Mouse (Mus musculus): ENCODE data around the gene Cfap74.

Cfap74 gene

DNA sequence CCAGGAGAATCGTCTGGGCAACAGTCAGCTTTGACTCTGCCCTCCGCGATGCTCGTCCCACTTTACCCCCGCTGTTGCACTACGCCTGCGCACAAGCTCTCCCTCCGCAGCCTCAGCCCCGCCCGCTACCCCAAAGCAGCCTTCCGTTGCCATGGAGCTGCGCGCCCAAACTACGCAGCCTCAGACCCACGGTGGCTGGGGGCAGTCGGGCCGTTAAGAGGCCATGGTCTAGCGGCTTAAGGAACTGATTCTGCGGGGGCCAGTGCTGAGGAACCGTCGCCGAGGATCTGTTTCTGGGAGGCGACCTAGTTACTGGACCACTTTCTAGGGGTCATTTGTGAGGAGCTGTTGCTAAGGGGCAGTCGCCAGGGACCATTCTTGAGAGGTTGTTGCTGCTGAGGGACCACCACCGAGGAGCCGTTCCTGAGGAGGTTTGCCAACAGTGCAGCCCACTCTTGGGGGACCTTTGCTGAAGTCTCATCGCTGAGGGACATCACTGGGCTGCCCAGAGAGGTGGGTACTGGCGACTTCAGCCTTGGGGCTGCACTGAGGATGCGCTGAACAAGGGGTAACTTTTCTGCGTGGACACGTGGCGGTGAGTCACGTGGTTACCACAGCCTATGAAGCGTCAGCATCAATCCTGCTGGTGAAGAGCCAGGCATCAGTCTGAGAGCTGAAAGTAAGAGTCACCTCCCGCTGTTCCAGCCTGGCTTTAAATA, at the start of gene Cfap74:
Gene Cfap74, plus strand, starts transcription at position 133 of the 719 bp plus-strand sequence.
- DNase-seq (ENCODE audit: low read depth): peak; percentile 61

DNA sequence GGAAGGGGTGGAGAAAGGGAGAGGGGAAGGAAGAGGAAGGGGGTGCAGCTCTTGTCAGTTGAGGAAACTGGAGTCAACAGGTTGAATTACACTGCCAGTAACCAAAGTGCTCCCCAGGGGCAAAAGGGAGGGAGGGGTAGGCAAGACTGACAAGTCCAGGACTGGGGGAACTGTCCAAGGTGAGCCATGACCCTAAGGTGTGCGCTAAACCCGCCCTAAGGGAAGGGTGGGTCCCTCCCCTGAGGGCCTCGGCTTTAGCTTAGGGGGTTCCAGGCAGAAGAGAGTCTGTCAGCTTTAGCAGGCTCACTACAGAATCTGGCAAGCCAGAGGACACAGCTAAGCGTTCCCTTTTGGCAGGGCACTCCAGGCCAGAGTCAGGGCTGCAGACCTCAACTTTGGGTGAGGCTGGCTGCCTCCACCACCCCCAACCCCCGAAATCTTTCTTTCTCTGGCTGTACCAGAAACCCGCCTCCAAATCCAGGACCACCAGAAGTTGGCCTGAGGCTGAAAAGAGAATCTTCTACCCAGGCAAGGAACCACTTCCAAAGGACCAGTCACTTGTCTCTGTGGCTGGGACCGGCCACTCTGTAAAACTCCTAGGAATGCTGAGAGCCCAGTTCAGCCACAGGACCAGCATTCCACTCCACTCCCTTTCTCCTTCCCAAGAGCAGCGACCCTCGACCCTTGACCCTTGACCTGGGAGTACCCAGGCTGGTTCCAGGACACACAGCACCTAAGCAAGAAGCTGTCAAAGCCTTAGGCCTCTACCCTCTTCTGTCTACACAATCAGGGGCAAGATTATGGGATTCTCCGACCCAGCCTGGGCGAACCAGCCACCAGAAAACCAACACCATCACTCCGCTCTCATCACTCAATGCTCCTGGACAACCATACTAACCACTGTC, 49.2 kb upstream of the Cfap74 start:
- no peak for DNase-seq (ENCODE audit: low read depth)

DNA sequence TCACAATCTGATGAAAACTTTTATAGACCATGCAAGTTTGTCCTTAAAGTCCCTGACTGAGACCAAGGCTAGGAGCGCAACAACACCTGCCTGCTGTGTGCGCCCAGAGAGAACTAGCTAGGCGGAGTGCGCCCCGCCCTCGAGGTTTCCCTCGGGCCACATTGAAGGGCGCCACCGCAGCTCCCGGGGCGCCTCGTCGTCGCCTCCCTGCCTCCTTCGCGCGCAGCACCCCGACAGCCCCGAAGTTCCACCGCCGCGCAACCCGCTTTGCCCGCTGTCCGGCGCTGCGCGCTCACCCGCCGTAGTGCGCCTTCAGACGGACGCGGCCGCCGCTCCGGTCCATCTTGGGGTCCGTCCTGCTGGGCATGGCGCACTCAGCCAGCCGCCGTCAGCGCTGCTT, 48.1 kb upstream of the Cfap74 start:
- peak; percentile 51 for DNase-seq (ENCODE audit: low read depth)

DNA sequence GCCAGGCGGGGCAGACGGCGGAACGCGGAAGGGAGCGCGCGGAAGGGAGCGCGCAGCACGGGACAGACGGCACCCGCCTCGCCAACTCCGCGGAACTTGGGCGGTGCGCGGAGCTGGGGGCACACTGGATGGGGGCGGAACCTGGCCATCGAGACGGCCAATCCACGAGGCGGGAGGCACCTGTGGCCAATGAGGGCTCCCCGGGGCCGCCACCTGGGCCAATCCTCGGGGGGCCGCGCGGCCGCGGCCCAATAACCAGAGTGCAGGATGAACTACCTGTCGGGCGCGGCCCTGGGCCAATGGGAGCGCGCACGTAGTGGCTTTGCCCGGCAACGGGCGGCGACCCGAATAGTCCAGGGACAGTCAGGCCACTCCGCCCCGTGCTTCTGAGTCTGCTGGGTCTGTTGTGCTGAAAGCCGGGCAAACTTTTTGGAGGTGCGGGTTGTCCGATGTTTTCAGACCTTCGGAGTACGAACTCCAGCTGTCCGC, 47.6 kb upstream of the Cfap74 start, which contains the start of gene Prkcz:
Gene Prkcz, minus strand, starts transcription at position 59 of the 489 bp plus-strand sequence.
- peak; percentile 86 for DNase-seq (ENCODE audit: low read depth)

DNA sequence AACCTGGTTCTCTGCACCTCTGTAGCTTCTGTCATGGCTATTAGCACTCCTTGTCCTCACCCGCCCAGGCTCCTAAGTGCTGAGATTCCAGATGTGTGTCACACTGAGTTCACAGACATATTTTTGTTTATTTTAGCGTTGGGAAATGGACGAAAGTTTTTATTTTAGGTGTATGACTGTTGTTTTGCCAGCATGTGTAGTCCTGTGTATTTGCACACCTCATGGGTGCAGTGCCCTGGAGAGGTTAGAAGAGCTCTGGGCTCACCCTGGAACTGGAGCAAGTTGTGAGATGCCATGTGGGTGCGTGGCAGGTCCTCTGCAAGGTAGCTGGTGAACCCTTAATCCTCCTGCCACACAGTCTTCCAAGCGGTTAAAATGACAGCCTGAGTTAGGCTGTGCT, 46.5 kb upstream of the Cfap74 start:
- DNase-seq (ENCODE audit: low read depth): no peak

DNA sequence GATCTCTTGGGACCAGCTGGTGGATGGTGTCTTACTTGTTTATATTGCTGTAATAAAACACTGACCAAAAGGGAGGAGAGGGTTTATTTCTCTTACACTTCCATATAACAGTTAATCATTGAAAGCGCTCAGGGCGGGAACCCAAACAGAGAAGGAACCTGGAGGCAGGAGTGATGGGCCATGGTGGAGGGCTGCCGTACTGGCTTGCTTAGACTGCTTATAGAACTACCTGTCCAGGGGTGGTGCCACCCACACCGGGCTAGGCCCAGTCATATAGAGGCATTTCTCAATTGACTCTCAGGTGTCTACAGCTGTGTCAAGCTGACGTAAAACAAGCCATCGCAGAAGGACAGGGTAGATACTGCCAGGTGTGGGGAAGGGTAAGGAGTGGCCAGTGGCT, 42.2 kb upstream of the Cfap74 start:
- DNase-seq (ENCODE audit: low read depth): no peak

DNA sequence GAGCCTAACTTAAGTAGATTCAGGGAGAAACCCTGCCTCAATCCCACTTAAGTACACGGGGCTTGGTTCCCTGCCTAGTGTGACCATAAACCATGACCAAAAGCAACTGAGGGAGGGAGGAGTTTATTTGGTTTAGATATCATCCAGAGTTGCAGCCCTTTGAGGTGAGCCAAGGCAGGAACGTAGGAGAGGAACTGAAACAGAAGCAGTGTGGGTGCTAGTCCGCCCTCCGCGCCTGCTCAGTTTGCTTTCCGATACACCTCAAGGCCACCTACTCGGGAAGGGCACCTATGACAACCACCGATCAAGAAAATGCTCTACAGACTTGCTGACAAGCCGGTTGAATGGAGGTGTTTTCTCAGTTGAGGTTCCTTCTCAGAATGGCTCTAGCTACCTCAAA, 41.3 kb upstream of the Cfap74 start:
- no peak for DNase-seq (ENCODE audit: low read depth)

DNA sequence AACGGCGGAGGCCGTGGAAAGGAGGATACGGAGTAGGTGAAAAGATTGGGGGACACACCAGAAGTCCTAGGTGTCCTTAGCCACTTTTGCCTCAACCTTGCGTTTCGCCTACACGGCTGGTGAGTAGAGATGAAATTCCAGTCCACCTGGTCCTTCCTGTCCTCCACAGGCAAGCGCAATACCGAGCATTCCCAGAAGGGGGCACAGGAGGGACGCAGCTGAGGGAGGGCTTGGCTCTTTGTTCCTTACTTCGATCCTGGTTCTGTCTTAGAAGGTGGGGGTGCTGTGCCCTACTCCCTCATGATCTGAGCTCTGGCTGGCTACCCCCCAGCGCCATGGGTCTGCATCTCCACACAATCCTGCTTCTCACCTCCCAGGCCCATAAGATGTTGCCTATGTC, 40.3 kb upstream of the Cfap74 start:
- peak; percentile 58 for DNase-seq (ENCODE audit: low read depth)

DNA sequence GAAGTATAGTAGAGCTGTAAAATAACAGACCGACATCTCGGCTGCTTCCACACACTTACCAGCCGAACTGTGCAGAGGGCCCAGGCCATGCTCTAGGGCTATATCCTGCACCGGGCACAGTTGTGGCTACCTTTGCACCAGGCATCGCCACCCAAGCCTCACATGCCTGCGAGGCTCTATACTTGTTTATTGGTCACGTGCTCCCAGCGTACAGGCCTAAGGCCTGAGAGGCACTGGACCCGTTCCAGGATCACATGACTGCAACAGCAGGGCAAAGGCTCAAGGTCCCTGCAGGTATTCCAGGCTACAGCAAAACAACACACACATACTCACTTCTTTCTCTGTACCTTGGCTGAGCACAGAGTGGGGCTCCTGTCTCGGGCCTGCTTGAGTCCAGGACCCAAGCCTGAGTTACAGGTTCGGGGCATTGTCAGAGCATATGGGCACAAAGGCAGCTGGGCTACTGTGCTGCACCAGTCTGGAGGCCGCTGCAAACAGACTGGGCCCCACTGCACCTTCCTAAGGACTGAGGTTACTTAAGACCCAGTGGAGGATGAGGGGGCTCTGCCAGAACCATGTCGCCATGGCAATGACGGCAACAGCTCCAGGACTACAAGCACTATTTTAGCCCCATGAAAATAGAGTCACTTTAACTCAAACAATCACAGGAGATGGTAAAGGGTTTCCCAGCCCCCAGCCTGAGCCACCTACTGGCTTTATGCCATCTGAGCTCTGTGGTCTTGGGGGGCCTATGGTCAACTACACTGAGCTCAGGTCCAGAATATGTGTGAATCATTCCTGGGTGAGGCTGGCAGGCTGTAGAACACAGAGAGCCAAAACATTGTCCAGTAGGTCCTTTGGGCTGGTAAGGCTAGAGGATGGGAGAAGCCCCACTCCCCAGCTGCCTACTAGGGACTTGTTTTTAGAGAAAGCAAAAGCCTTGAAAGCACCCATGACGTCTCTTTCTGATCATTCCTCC, 38.0 kb upstream of the Cfap74 start:
- DNase-seq (ENCODE audit: low read depth): no peak

DNA sequence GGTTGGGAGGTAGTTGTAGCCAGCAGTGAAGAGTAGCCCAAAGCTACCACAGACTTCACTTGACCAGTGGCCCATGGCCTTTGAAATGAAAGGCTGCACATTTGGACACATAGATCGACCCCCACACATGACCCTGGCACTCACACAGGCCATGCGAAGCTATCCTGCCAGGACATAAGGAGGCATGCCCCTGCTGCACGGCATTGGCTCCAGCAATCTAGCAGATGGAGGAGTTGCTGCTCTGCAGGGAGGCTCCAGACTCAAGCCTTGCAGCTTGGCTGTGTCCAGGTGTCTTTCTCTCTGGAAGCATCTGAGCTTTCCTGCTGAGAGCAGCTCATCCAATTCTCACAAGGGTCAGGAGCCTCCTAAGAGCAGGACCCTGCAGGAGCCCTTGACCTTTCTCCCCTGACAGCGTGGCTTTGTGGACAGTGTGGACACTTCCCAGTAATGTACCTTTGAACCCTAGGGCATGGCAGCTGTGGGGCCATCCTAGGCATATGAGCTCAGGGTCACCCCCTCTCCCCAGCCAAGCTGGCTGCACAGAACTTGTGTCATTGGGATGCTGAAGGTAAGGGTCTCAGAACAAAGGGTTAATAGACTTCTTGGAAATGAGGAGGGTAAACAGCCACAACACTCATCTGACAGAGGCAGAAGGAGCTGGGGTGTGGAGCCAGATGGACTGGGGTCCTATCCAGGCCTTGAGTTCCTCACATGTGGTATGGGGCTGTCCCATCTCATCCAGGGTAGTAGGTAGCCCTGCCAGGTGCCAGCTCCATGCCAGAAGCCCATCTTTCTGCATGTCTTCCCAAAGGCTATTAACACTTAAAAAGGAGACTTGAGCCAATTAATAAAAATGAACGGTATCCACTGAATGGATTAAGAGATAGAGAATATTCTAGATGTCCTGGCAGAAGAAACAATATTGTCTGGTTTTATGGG, 36.9 kb upstream of the Cfap74 start:
- DNase-seq (ENCODE audit: low read depth): no peak

DNA sequence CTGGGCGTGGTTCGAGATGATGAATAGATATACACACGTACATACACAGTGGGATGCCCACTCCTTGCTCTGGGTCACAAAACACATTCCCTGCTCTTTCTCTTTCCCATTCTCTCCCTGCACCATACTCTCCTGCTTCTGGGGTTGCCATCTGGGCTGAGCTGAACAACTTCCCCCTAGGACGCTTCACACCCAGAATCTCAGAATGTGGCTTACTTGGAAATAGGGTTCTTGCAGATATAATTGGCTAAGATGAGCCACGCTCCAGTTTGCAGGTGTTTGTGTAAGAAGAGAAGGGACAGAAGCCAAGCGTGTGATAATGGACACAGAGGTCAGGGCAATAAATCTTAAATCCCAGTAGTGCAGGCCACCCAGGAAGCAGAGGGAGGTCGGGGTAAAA, 27.0 kb upstream of the Cfap74 start:
- no peak for DNase-seq (ENCODE audit: low read depth)

DNA sequence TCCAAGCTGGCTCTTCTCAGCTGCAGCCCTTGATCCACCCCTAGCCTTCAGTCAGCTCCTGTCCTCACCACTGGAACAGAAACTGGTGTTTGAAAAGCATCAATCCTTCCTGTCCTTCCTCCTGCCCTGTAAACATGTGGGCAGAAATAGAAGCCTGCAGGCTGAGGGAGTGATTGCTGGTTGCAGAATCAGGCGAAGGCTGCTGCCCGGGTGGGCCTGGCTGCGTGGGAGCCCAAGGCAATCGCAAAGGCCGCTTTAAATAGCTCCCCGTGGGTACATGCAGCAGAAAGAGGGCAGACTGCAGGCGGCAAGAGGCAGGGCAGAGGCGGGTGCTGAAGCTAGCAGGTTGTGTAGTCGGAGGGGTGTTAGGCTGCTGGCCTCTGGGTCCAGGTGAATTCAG, 26.2 kb upstream of the Cfap74 start:
- no peak for DNase-seq (ENCODE audit: low read depth)

DNA sequence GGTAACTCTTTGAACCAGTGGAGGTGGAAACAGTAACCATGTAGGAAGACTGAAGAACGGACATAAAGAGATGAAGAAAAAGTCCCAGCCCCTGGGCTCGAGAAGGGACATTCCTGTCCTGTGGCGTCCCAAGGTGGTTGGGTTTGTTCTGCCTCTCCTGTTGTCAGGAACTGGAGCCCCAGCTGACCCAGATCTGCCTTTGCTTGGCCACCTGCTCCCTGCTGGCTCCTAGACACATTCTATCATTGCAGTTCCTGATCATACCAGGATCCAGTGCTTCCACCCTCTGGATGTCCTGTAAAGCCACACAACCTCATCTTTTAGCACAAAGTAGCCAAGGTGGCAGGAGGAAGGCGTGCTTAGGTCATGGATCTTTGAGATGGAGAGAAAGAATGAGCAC, 25.7 kb upstream of the Cfap74 start:
- no peak for DNase-seq (ENCODE audit: low read depth)

DNA sequence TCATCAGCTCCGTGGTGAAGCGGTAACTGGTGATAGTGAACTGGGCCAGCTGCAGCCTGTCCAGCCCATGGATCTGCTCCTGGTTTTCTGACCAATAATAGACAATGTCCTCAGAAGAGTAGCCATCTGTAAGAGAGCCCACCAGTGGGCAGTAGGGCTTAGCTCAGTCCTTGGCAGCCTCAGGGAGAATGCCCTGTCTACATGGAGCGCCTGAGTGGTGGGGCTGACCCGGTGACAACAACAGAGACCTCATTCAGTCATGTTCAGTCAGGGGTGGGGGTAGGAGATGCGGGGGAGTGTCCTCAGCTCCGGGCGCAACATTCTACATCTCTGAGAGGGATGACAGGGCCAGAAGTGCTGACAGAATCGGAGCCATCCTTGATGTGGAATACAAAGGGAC, 21.8 kb upstream of the Cfap74 start:
- DNase-seq (ENCODE audit: low read depth): no peak

DNA sequence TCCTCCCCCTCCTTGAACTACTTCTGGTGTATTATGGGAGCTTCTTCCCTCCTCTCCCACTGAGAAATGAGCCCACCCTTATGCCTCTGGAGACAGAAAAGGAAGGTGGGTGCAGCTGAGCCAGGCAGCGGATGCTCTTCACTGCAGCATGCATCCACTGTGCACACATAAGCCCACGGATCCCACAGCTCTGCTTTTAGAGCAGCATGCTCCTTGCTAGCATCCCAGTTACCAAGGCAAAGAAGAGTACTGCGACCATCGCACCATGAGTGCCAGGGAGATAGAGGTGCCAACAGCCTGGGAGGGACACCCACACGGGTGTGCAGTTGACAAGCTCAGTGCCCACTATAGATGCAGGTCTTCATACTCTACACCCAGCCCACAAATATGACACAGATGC, 13.5 kb upstream of the Cfap74 start:
- no peak for DNase-seq (ENCODE audit: low read depth)

DNA sequence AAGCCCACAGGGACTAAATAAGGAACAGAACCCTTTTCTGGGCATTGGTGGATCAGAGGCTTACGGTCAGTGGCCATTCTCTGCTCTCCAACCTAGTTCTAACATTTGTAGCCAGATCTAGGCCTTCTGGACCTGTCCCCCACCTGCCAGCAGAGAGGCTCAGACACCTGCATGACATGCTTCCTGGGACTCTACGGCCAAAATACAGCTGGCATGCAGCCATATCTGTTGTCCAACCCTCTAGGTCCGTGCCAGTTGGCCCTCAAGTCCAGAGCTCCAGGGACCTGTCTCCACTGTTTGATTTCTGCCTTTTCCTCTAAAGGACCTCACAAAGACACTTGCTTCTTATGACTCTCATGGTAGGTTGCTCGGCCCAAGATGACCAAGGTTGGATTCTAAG, 12.2 kb upstream of the Cfap74 start:
- DNase-seq (ENCODE audit: low read depth): no peak

DNA sequence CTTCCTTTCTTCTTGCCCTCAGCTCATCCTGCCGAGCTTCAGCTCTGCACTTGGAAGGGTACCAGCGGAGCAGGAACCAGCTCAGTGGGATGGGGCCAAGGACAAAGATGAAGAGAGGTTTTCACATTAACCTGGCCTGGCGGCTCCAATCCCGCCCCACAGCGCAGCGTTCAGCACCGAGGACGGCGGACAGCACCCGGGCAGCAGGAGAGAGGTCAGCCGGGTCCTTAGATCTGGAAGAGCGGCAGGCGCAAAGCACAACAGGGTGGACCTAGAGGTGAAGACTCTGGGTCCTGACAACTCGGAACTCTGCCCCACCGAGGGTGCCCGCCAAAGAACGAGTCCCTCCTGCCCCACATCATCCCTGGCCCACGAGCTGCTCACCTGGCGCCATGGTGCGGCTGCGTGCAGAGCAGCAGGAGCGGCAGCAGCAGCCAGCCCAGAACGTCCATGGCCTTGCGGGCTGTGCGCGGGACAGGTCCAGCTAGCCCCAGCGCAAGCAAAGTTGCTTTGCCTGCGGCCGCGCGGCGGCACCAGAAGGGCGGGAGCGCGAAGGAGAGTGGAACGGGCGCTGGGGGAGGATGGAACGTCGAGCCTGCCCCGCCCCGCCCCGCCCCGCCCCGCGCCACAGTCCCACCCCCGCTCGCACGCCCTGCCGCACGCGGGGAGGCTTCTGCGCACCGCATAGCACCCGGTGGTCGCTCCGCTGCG, 11.3 kb upstream of the Cfap74 start, which contains the start of gene Gabrd:
Gene Gabrd, minus strand, starts transcription at position 602 of the 711 bp plus-strand sequence.
- DNase-seq (ENCODE audit: low read depth): peak; percentile 36

DNA sequence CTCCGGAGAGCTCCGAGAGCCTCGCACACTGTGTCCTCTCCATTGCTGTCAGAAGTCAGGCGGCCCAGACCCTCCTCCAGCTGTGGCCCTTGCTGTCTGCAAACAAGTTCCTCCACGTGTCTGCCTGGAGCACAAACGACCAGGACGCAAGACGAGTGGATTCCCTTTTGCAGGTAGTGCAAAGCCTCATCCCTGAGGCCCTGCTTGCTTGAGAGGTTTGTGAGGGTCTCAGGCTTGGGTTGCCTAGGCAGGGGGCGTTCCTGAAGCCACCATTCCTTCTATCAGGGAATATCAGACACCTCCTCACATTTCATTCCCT, 10.8 kb upstream of the Cfap74 start:
- DNase-seq (ENCODE audit: low read depth): no peak

DNA sequence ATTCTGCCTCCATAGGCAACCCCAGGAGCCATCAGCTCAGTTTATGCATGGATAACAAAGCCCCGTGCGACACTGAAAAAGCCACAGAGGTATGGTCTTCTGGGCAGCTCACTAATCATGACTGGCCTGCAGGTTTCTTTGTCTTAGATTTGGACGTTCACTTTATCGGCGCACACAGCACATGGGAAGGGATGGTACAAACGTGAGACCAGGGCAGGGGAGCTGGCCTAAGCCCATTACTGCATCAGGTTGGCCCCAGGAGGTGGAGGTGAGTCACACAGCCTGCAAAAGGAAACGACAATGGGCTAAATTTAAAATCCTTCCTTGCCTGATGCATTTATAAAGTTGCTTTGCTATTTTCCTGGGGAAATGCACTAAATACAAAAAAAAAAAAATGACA, 7.9 kb upstream of the Cfap74 start:
- DNase-seq (ENCODE audit: low read depth): no peak

DNA sequence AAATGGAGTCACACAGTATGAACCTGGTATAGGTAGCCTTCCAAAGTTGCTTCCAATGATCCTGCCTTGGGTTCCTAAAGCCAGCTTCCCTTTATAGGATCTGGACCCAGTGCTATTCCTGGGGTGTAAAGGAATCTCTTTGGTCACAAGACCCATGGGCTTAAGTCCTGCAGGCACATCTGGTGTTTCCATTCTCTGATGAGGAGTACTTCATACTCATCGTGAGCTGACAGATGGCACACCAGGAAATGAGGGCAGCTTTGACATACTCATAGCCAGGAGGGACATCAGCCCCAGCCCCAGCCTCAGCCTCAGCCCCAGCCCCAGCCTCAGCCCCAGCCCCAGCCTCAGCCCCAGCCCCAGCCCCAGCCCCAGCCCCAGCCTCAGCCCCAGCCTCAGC, 6.5 kb upstream of the Cfap74 start:
- no peak for DNase-seq (ENCODE audit: low read depth)
